Mouse (Mus musculus) hindbrain, embryonic 11.5 days (tissue): Measurements from ENCODE around the gene Fah. TPM values are rescaled to one million over a fixed set of nuclear protein-coding genes. Genes with fewer than 3 reads are reported as not detected.

ENCODE experiments used
- ATAC-seq: fragments of 200-750 bp; cut with Nextera tagmentation; 2 replicates; pipeline ENCODE4 v1.8.0; 2017; ENCODE audit warnings: mild to moderate bottlenecking, moderate TSS enrichment, moderate library complexity; ENCODE audit not compliant: low FRiP score
- DNase-seq: peaks from one replicate; pipeline ENCODE4 v3.0.0-alpha.2; 2015; ENCODE audit warnings: low spot score
- H3K27ac ChIP-seq: fragments of 300-500 bp; sonication (generic); 2 replicates; pipeline ENCODE4 v1.5.1; 2014; ENCODE audit warnings: mild to moderate bottlenecking, low read depth, low read length
- H3K27me3 ChIP-seq: fragments of 300-500 bp; sonication (generic); 2 replicates; pipeline ENCODE4 v1.6.1; 2014; ENCODE audit warnings: mild to moderate bottlenecking, low read length, moderate library complexity, mixed read lengths; ENCODE audit not compliant: control insufficient read depth, insufficient read depth
- H3K36me3 ChIP-seq: fragments of 300-500 bp; sonication (generic); 2 replicates; pipeline ENCODE4 v1.6.1; 2014; ENCODE audit warnings: mild to moderate bottlenecking, low read length, moderate library complexity, mixed read lengths; ENCODE audit not compliant: control insufficient read depth, insufficient read depth
- H3K4me1 ChIP-seq: fragments of 300-500 bp; sonication (generic); replicated peaks from 2 replicates; pipeline ENCODE4 v1.6.1; 2014; ENCODE audit warnings: low read length, mixed read lengths; ENCODE audit not compliant: control insufficient read depth, insufficient read depth
- H3K4me2 ChIP-seq: fragments of 300-500 bp; sonication (generic); replicated peaks from 2 replicates; pipeline ENCODE4 v1.6.1; 2014; ENCODE audit warnings: mild to moderate bottlenecking, low read depth, low read length
- H3K4me3 ChIP-seq: fragments of 300-500 bp; sonication (generic); 2 replicates; pipeline ENCODE4 v1.5.1; 2014; ENCODE audit warnings: low read depth, low read length
- H3K9ac ChIP-seq: fragments of 300-500 bp; sonication (generic); 2 replicates; pipeline ENCODE4 v1.6.1; 2014; ENCODE audit warnings: low read depth, low read length
- H3K9me3 ChIP-seq: fragments of 300-500 bp; sonication (generic); 2 replicates; pipeline ENCODE4 v1.6.1; 2016; ENCODE audit warnings: low read length; ENCODE audit not compliant: control insufficient read depth
- WGBS: fragments of 180-500 bp; shearing (Covaris S2); extraction: QIAGEN DNeasy Blood & Tissue Kit; methylation state at CpG from one replicate; pipeline ENCODE4 v1.1.7; 2014; 5-methylcytosine and 5-hydroxymethylcytosine counted together
- polyA plus RNA-seq: library from polyadenylated mRNA; unstranded; fragments of >200 nt; fragmentation: Nextera tagmentation; extraction: Ambion mirVana; gene quantifications from 2 replicates; pipeline ENCODE4 v1.2.1, GENCODE M21; 2014

Fah gene
- polyA plus RNA-seq, 1 experiment from 2014 or later, result 4.0 TPM

- ATAC-seq (no peak), DNase-seq (no peak)
- Histone ChIP-seq H3K9ac (no peak overlapping the region), H3K36me3 (no peaks in the 10 kb centered on the region), H3K4me1 (no peaks in the 10 kb centered on the region), H3K27ac (no peak overlapping the region), H3K4me2 (no peak overlapping the region), H3K27me3 (no peaks in the 10 kb centered on the region), H3K9me3 (no peaks in the 10 kb centered on the region), H3K4me3 (no peak overlapping the region)
Measured at GRCm38 (mm10) chr7:84636939-84637338, 30.4 kb upstream of the Fah start.

GRCm38 (mm10) chr7:84631878-84632277, 25.4 kb upstream of the Fah start:
- 88% methylated on average over 3 of the region's 3 CpGs for WGBS
- Histone ChIP-seq H3K27ac (no peak overlapping the region), H3K36me3 (no peaks in the 10 kb centered on the region), H3K27me3 (no peaks in the 10 kb centered on the region), H3K4me3 (no peak overlapping the region), H3K9me3 (no peaks in the 10 kb centered on the region), H3K4me2 (no peak overlapping the region), H3K4me1 (no peaks in the 10 kb centered on the region), H3K9ac (no peak overlapping the region)
- DNase-seq (no peak), ATAC-seq (no peak)

GRCm38 (mm10) chr7:84623718-84624117, 17.2 kb upstream of the Fah start:
- no peak overlapping the region for H3K4me3 ChIP-seq
- H3K4me2 ChIP-seq, result no peak overlapping the region
- H3K9me3 ChIP-seq, result no peaks in the 10 kb centered on the region
- no peaks in the 10 kb centered on the region for H3K27me3 ChIP-seq
- H3K9ac ChIP-seq, result no peak overlapping the region
- DNase-seq (no peak), ATAC-seq (no peak)
- H3K36me3 ChIP-seq, result 0 out of 2 replicates have a peak, but pooled peaks cover 2% of the 10 kb centered on the region
- no peaks in the 10 kb centered on the region for H3K4me1 ChIP-seq
- no peak overlapping the region for H3K27ac ChIP-seq
- 97% methylated on average over 4 of the region's 4 CpGs for WGBS

- Histone ChIP-seq H3K36me3 (0 out of 2 replicates have a peak, but pooled peaks cover 2% of the 10 kb centered on the region), H3K27me3 (no peaks in the 10 kb centered on the region), H3K4me3 (no peak overlapping the region), H3K9me3 (no peaks in the 10 kb centered on the region), H3K4me2 (no peak overlapping the region), H3K27ac (no peak overlapping the region), H3K4me1 (no peaks in the 10 kb centered on the region), H3K9ac (no peak overlapping the region)
- 93% methylated on average over 3 of the region's 3 CpGs for WGBS
- DNase-seq, result no peak
- no peak for ATAC-seq
Measured at GRCm38 (mm10) chr7:84620956-84621355, 14.4 kb upstream of the Fah start.

- Histone ChIP-seq H3K27ac (no peak overlapping the region), H3K36me3 (0 out of 2 replicates have a peak, but pooled peaks cover 2% of the 10 kb centered on the region), H3K4me3 (no peak overlapping the region), H3K4me2 (no peak overlapping the region), H3K27me3 (no peaks in the 10 kb centered on the region), H3K9ac (no peak overlapping the region), H3K4me1 (no peaks in the 10 kb centered on the region), H3K9me3 (no peaks in the 10 kb centered on the region)
- DNase-seq (no peak), ATAC-seq (no peak)
- WGBS, result 93% methylated on average over 2 of the region's 2 CpGs
Measured at GRCm38 (mm10) chr7:84618951-84619350, 12.4 kb upstream of the Fah start.

- Histone ChIP-seq H3K27me3 (no peaks in the 10 kb centered on the region), H3K27ac (no peak overlapping the region), H3K4me1 (no peaks in the 10 kb centered on the region), H3K9ac (no peak overlapping the region), H3K4me3 (no peak overlapping the region), H3K36me3 (no peaks in the 10 kb centered on the region), H3K4me2 (no peak overlapping the region), H3K9me3 (no peaks in the 10 kb centered on the region)
- 93% methylated on average over 4 of the region's 4 CpGs for WGBS
- no peak for DNase-seq
- no peak for ATAC-seq
Measured at GRCm38 (mm10) chr7:84612445-84612844, 5.9 kb upstream of the Fah start.

- Histone ChIP-seq H3K36me3 (no peaks in the 10 kb centered on the region), H3K27ac (no peak overlapping the region), H3K4me3 (no peak overlapping the region), H3K9ac (no peak overlapping the region), H3K9me3 (no peaks in the 10 kb centered on the region), H3K4me1 (no peaks in the 10 kb centered on the region), H3K27me3 (no peaks in the 10 kb centered on the region), H3K4me2 (no peak overlapping the region)
- DNase-seq (no peak), ATAC-seq (no peak)
- WGBS, result 88% methylated on average over 1 of the region's 1 CpGs
Measured at GRCm38 (mm10) chr7:84611609-84612008, 5.1 kb upstream of the Fah start.

- H3K9me3 ChIP-seq, result no peaks in the 10 kb centered on the region
- H3K9ac ChIP-seq, result peak overlapping the region; percentile 56
- no peak overlapping the region for H3K27ac ChIP-seq
- no peaks in the 10 kb centered on the region for H3K36me3 ChIP-seq
- H3K4me2 ChIP-seq, result peak overlapping the region; percentile 94
- DNase-seq (peak; percentile 51), ATAC-seq (peak; percentile 87)
- WGBS, result 1% methylated on average over 36 of the region's 36 CpGs
- H3K4me3 ChIP-seq, result peak overlapping the region; percentile 47
- no peaks in the 10 kb centered on the region for H3K27me3 ChIP-seq
- H3K4me1 ChIP-seq, result no peaks in the 10 kb centered on the region
Measured at GRCm38 (mm10) chr7:84605704-84606292, 724 bp downstream of the Fah start.

GRCm38 (mm10) chr7:84605033-84605687, 1.4 kb downstream of the Fah start:
- H3K36me3 ChIP-seq, result no peaks in the 10 kb centered on the region
- H3K4me3 ChIP-seq, result peak overlapping the region; percentile 47
- H3K4me1 ChIP-seq, result no peaks in the 10 kb centered on the region
- H3K9ac ChIP-seq, result peak overlapping the region; percentile 56
- WGBS, result 9% methylated on average over 19 of the region's 19 CpGs
- no peak overlapping the region for H3K27ac ChIP-seq
- no peaks in the 10 kb centered on the region for H3K27me3 ChIP-seq
- no peaks in the 10 kb centered on the region for H3K9me3 ChIP-seq
- ATAC-seq (0 out of 2 replicates have a peak, but pooled peaks have one; percentile 29), DNase-seq (no peak)
- peak overlapping the region; percentile 94 for H3K4me2 ChIP-seq
